Mouse (Mus musculus): ENCODE results near the gene Tfip11.
A peak's percentile ranks its signal among the peaks of the same experiment; 100 is the strongest.

DNA sequence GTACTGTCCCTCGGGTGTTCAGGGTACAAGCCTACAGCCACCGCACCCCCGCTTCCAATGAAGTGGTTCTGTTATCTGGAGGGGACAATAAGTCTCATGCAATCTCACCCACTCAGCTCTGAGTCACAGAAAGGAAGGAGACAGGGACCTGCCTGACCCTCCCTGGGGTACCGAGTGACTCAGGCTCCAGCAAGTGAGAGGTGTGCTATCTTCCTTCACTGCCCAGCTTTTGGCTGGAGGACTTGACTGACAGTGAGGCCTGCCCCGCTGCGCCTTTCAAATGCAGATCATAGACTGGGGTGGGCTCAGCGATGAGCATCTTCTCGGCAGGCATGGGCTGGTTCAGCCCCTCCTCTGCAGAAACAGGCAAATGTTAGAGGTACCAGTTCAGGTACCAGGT lies 31.0 kb upstream of the Tfip11 start:
- TF ChIP-seq POLR2A (IDR thresholded peaks at IDR 0.05; ENCODE audit: insufficient read length, low read depth) = peak; percentile 3
- no peak for TF ChIP-seq CEBPB (IDR thresholded peaks at IDR 0.05; ENCODE audit: insufficient read depth, poor library complexity, severe bottlenecking)
- no peak for TF ChIP-seq MAX (IDR thresholded peaks at IDR 0.05; ENCODE audit: low read depth)
- TF ChIP-seq POLR2AphosphoS2 (IDR thresholded peaks at IDR 0.05; ENCODE audit: insufficient read length, low read depth) = no peak
- TF ChIP-seq USF1 (IDR thresholded peaks at IDR 0.05; ENCODE audit: low read depth) = no peak
- TF ChIP-seq E2F4 (IDR thresholded peaks at IDR 0.05; ENCODE audit: insufficient read depth) = no peak
- TF ChIP-seq SRF (IDR thresholded peaks at IDR 0.05; ENCODE audit: control insufficient read depth, insufficient read length, low read depth) = no peak
- no peak for TF ChIP-seq REST (IDR thresholded peaks at IDR 0.05; ENCODE audit: insufficient read depth, insufficient read length)
- no peak for TF ChIP-seq TCF12 (IDR thresholded peaks at IDR 0.05; ENCODE audit: insufficient read depth, poor library complexity, severe bottlenecking)
- TF ChIP-seq MYOG (IDR thresholded peaks at IDR 0.05; ENCODE audit: control insufficient read depth in 1 of 3, insufficient read depth in 1 of 3, insufficient read length in 2 of 3, low read depth in 2 of 3) = no peak
- TF ChIP-seq MYOD1 (IDR thresholded peaks at IDR 0.05; ENCODE audit: control insufficient read depth in 1 of 3, insufficient read length in 2 of 3, low read depth in 2 of 3) = peak in 2 of 3 experiments; percentile 32 to 70
- TF ChIP-seq TCF3 (IDR thresholded peaks at IDR 0.05; ENCODE audit: insufficient read length, low read depth) = no peak
